Mouse (Mus musculus): ENCODE measurements around the gene Cdcp2.
"Not testable (repeated sequence)": the region's sequence is repeated elsewhere in the genome, so short reads cannot be mapped to it uniquely, and the experiment has no call there.

Cdcp2 gene

DNA sequence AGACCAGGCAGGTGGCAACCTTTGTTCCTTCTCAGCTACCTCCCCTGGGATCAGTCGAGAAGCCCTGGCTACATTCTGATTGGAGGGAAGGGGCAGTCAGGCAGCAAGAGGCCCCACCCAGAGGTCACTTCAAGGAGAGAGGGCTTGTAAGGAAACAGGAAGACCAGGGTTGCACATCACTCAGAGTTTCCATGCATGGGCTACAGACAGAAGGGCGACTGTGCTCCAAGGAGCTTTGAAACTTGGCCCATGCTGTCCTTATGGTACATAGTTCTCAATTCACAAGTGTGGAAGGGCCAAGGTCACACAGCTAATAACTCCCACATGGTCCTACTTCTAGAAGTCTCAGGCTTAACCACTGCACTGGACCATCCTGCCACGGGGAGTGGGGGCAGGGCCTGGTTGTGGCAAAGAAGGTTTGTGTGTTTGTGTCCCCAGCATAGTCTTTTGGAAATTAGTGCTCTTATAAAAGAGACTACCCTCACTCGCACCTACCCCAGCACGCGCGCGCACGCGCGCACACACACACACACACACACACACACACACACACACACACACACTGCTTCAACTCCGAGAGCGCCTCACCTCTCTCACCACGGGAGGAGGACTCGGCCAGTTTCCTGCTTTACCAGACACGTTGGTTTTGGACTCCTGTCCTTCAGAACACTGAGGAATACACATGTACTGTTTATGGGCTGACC lies 2.1 kb upstream of the Cdcp2 start:
- no peak for DNase-seq

DNA sequence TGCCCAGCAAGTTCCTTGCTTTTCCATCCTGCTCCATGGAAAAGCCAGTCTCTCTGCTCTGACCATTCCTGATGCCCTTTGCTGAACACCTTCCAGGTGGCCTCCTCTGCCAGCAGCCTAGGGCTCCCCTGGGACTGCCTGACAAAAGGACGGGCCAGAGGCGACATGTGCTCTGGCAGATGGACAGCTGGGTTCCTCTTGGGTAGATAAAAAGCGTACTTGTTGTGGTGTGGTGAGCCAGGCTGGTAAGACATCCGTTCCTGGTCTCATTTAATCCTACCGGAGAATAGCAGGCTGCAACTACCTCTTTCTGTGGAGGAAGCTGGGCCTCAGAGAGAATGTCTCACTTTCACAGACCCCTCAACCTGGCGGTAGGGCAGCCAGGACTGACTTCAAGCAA lies 648 bp upstream of the Cdcp2 start:
- DNase-seq = no peak

DNA sequence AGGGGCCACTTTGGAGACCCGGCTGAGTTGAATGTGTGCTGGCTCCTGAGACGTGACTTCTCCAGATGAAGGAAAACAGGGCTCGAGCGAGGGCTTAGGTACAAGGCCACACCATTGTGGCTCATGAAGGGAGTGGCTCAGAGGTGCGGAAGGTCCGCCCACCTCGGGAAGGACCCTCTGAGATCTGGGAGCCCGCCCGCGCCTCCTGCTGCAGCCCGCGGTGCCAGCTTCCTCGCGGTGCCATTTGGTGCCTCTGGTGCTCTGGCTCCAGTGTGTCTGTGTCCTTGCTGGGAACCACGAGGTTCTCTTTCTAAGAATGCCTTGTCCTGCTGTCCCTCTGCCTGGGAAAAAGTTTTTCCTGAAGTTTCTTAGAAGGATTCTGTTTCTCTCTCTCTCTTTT lies 1.2 kb downstream of the Cdcp2 start:
- DNase-seq = no peak

DNA sequence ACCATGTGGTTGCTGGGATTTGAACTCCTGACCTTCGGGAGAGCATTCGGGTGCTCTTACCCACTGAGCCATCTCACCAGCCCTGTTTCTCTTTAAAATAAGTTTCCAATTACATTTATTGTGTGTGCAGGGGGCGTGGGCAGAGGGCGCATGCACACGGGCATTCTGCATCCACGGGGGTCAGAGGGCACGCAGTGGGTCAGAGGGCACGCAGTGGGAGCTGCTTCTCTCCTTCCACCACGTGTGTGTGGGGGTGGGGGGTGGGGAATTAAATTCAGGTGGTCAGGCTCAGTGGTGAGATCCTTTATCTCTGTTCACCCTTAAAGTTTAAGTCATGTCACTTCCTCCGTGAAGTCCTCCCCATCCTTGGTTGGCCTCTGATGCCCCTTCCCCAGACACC lies 1.7 kb downstream of the Cdcp2 start:
- DNase-seq = no peak

DNA sequence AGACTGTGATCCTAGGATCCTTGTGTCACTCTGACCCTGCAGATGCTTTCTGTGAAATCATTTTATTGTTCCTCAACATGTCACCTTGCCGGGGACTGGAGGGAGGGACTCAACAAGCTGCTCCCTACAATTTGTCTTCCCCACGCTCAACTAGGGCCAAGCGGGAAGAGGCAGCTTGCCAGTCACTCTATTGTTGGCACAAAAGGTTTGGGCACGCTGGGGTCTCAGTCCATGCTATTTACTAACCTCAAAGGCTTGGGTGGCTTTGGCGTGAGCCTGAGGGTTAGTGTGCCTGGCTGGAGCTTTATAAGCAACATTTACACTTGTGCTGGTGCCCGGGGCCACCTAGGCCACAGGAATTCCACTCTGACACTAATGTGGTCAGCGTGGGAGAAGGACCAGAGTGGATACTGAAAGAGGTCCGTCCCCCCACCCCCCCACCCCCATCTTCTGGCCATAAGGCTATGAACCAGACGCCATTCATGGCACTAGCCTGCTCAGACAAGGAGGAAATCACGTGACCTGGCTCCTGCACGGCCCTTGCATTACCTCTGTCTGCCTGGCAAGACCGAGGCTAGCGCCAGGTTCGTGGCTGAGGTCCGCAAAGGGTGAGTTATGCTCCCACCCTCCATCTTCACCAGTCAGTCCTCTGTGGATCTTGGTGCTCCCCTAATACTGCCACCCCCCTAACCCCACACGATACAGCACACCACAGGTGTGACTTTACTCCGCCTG lies 2.3 kb downstream of the Cdcp2 start:
- DNase-seq = no peak

DNA sequence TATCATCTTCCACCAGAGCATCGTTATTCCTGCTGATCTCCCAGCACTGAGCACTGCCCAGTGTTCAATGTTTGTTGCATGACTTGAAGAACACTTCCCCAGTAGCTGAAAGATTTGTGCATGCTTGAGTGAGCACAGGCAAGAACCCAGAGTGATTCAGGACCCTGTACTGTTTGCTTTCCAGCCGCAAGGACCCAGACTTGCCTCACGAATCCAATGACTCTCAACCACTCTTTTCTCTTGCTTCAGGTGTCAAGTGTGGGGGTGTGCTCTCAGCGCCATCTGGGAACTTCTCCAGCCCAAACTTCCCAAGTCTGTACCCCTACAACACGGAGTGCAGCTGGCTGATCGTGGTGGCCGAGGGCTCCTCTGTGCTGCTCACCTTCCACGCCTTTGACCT lies 5.5 kb downstream of the Cdcp2 start:
- no peak for DNase-seq

DNA sequence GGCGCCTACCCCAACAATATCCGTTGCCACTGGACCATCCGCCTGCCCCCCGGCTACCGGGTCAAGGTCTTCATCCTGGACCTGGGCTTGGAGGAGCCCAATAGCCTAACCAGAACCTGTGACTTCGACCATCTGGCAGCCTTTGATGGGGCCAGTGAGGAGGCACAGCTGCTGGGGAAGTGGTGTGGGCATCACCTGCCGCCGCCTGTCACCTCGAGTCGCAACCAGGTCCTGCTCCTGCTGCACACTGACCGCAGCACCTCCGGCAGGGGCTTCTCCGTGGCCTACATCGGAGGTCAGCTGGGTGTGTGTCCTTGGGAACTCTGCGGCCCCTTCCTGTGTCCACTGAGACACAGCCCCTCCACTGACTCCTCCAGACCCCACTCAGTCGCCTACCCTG lies 10.1 kb downstream of the Cdcp2 start:
- no peak for DNase-seq

DNA sequence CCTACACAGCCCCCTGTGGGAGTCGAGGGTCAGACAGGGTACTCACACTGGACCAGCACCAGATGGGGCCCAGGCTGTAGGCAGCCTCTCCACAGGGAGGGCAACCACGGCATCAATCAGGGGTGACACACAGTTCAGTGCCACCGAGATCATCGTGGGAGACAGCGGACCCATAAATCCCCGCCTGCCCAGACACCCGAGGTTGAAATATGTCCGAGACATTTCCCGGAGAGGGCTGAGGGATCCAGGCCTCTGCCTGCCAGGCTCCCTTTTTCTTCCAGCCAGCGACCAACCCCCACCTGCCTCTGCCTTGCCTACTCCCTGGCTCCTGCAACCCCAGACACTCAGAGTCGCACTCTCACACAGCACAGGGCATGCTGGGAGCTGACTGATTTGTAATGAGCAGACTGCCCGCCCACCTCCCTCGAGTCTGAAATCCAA lies 11.6 kb downstream of the Cdcp2 start:
- DNase-seq = no peak

DNA sequence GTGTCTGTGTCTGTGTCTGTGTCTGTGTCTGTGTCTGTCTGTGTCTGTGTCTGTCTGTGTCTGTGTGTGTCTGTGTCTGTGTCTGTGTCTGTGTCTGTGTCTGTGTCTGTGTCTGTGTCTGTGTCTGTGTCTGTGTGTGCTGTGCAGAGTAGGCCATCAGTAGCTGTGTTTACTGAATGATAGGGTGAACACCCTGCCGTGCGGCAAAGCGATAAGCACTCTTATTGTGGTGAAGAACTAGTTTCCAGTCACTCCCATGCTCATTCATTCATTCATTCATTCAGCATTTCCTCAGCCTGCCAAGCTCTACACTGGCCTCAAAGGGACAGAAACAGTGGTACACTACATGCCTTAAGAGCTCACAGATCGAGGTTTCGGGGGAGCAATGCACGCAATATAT lies 12.5 kb downstream of the Cdcp2 start:
- not testable (repeated sequence) for DNase-seq

DNA sequence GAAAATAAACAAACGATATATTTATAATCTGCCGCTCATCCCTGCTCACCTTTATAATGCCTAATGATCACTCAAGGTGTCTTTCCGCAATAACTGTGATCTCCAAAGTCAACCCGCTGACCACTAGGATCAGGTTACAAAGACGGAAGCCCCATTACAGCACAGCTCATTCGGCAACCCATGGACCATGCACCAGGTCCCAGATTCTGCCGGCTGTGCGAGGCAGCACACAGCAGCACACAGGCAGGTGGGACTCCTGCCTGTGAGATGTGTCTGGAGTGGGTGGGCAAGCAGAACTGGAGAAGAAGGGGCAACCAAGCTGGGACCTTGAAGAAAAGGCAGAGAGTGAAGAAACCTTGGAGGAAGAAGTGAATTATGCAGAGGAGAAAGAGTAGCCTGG lies 17.6 kb downstream of the Cdcp2 start:
- DNase-seq = no peak

DNA sequence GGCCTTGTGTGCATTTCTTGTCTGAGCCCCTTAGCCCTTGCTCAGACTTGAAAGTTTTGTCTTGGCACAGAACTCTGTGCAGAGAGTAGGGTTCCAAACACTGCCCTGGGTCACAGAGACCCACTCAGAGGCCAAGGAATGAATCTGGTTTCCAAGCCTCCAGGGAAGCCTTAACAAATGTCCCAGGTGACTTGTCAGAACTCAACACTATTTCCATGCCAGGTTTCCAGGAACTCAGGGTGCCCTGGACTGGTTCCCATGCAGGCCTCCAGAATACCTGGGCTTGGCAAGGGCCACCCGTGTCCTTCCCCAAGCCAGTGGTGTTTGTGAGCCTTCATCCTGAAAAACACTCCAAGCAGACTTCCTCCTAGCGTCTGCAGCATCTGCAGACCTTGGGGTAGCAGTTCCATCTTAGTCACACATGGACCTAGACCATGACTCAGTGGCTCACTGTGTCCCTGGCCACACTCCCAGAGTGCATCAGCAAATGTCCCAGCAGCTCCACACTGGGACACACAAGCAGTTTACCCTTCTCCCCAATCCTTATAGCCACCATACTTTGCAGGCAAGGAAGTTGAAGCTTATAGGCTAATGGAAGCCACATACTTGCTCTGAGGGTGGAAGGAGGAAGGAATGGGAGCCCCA lies 21.2 kb downstream of the Cdcp2 start:
- no peak for DNase-seq

DNA sequence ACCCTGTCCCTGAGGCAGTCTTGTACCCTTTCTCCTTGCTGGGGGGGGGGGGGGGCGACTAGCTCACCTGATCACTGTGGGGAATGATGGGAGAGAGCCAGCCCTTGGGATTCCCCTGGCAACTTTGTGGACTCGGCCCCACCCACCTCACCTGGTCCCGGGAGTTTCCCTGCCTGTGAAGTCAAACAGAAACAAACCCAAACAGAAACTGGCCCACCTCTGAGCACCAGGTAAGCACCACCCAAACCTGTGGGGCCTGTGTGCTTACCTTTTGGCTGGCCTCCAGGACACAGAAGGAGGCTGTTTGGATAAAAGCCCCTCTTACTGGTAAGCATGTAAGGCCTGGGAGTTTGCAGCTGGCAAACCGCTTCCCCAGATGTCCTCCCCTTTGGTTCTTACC lies 22.4 kb downstream of the Cdcp2 start:
- no peak for DNase-seq

DNA sequence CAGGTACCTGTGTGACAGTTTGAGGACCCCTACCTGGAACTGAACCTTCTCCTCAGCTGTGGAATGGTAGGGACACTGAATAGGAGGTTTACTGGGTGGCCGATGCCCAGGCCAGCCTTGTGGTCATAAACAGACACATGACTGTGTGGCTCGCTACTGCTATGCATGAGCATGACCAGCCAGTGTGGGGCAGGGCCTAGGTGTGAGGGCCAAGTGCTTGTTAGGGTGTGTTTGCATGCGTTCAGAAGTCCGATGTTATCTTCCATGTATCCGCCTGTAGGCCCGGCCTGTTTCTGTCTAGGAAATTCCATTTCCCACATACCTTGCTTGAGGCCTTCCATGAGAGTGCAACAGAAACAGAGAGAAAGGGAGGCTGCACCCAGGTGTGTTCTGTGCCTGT lies 24.0 kb downstream of the Cdcp2 start:
- DNase-seq = no peak

DNA sequence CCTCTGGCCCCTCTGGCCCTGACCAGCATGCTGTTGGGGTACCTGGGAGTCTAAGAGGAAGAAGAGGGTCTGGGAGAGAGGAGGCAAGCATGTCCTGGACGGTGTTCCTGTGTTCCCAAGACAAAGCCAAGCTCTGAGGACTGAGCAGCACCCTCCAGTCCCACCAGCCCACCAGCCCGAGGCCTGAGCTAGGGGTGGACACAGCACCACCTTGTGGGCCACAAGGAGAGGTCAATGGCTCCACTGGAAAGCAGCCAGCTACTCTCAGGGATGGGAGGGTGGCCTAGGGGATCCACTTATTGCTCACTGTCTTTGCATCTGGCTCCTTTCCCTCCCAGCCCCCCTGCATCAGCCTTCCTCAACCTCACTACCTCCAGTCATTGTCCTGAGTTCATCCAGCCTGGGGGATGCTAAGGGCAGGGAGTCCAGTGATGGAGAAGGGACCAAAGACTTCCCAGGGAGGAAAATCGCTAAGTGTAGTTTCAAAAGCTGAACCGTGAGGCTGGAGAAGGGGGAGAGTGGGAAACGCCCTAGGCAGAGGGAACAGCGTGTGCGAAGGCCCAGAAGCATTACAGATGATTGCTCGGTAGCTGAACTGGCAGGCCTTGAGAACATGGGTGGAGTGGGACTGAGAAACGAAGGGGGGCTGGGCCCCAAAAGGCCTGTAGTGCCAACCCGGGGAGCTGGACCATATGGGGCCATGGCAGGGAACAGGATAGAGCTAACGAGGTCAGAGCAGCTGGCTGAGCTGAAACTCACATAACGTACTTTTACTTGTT lies 24.7 kb downstream of the Cdcp2 start:
- no peak for DNase-seq

DNA sequence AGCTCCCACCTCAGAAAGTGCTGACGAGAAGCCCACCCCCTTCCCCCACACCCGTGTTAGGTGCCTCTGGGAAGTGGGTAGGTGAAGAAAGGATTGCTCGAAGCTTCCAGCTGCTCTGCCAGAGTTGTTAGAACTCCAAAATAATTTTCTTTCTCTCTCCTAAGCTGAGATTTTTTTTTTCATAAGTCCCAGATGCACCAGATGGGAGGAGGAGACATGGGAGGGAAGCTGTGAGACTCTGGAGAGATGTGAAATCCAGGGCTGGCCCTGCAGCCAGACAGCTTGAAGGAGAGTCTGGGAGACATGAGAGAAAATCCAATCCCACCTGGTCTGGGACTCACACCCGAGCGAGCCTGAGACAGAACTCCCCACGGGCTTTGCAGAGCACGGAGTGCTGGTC lies 27.7 kb downstream of the Cdcp2 start:
- peak; percentile 21 for DNase-seq

DNA sequence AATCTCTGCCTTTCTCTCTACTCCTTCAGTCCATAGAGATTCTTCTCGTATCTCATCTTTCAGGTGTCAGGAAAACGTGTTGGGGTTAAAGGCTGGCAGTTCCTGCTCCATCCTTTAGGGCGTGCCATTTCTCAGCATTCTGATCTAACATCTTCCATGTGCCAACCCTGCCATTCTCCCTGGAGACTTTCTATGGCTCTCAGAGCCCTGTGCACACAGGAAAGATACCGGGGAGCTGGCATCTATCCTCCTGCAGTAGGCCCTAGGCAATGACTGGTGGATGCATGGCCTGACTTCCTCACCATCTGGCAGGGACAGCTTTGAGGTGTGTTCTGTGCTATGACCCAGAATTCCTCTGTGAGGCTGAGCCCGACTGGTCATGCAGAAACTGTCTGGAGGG lies 28.4 kb downstream of the Cdcp2 start:
- no peak for DNase-seq

DNA sequence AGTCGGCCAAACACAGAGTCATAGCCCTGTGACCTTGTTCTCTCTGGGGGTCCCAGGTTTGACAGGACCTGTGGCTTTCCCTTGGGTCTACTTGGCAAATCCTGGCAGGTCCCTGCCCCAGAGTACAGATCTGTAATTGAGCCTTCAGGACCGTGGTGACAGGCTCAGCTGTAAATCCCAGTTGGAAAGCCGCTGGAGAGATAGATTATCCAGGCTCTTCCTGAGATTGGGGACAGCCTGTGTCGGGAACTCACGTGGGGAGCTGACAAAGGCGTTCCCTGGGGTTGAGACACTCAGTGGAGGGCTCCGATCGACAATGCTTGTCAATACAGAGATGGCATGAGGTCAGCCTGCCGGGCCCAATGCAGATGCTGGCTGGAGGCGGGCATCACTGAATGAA lies 29.7 kb downstream of the Cdcp2 start:
- no peak for DNase-seq

DNA sequence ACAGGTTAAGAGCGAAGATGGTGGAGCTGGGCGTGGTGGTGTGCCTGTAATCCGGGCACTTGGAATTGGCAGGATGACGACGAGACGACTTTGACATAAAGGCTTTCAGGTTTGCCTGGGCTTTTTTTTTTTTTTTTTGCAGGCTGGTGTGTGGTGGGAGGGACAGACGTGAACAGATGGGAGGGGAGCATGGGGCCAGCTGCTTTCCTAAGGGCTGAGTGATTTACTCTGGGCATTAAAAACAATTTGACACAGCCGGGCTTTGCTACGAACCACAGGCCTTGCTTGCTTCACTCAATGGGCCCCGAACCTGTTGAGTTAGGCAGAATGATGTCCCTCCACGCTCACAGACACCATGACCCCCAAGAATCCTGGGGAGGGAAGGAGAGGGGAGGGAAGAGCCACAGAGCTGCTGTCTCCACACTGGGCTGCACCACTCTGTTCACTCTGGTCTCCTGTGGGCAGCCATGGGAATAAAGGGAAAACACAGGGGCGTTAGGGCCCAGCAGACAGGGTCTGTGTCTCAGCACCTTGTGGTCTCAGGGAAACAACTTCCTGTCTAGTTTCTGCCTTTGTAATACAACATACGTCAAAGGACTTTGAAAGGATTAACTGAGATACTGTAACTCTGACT lies 30.3 kb downstream of the Cdcp2 start:
- no peak for DNase-seq

DNA sequence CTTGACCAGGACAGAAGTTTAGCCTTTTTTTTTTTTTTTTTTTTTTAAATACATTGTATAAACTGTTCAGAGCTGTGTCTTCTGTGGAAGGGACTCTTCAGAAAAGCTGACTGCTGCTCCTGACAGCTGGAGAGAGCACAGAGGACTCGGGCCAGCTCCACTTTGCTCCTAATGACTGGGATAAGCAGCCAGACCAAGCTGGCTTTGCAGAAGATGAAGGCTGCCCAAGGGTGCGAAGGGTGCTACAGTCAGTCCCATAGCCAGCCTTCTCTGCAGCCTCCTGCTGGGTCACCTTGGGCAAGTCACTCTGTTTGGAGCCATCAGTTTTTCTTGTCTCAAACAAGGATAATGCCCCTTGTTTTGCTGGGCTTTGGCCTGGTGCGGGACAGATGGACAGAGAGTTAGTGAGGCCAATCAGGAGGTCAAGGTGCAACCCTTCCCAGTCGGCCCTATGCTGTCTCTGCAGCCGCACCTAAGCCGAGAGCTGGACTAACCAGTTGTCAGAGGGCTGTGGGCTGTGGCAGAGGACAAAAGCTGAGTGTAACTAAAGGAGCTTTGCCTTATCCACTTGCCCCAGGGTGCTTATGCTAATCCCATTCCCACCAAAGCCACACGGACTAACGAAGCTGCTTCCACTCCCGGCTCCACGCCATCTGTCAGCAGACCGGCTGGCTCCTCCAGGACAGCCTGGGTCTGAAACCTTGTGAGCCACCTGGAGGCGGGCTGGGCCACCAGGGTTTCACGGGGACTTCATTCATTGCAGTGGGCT lies 31.4 kb downstream of the Cdcp2 start:
- DNase-seq = no peak

DNA sequence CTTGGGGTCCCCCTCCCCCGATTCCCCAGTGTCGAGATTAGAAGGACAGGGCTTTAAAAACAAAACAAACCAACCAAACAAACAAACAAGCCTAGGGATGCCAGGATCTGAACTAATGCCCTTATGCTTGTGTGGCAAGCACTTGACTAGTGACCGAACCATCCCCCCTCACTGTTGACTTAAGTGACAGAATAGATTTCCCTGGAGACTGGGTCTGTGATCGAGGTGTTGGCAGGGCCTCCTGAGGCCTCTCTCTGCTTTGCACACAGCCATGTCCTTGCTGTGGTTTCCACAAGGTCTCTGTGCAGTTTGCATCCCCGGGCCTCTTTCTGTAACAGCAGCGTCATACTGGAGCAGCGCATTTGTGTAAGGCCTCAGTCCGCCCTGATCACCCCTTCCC lies 32.7 kb downstream of the Cdcp2 start:
- DNase-seq = no peak

DNA sequence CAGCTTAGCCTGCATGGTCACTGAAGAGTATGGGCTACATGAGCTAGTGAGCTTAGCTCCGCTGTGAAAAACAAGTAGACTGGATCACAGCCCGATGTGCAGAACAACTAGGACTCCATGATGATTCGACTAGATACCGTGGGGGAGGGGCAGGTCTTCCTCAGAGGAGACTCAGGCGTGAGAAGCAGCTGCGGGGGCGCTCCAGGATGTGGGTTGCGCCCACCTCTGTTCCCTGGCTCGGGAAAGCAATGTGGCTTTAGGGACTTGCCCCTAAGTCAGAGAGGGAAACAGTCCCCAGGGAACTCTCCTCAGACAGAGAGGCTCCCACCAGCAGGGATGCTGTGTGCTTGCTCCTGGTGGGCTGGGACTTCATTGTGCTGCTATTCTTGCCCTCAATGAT lies 33.8 kb downstream of the Cdcp2 start:
- no peak for DNase-seq

DNA sequence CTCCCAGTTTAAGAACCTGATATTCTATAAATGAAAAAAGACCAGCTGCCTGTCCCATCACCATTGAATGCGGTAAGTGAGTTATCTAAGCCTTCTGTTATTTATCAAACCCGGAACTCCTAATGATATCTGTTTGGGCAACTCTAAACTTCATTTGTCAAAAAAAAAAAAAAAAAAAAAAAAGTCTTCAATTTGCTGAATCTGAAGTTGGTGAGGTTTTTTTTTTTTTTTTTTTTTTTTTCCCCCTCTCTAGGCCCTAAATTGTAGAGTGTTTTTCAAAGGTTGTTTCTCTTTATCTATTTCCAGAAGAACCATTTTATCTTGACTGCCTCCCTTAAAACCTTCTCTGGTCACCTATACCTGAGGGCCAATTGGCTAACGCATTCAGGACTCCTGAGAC lies 38.2 kb downstream of the Cdcp2 start:
- no peak for DNase-seq

All from right cerebral cortex, postnatal 25 days (tissue).